Mouse (Mus musculus): ENCODE data around the gene Cep83. TPM values are rescaled to one million over a fixed set of nuclear protein-coding genes. Genes with fewer than 3 reads are reported as not detected.

Cep83 gene
- total and polyA plus RNA-seq, 2 experiments from 2014 or later: 15.4 to 17.5 TPM

GRCm38 (mm10) chr10:94818781-94819665 is 130.6 kb downstream of the Cep83 start:
- Histone ChIP-seq H3K4me3 (ENCODE audit: low read length) (no peak overlapping the region), H3K4me2 (ENCODE audit: low read depth, low read length) (no peak overlapping the region), H3K36me3 (ENCODE audit: insufficient read depth, low read length) (no peaks in the 10 kb centered on the region), H3K27me3 (ENCODE audit: insufficient read depth, low read length) (no peaks in the 10 kb centered on the region), H3K9me3 (ENCODE audit: low read length) (no peaks in the 10 kb centered on the region), H3K4me1 (ENCODE audit: insufficient read depth, low read length) (no peaks in the 10 kb centered on the region), H3K9ac (replicated peaks; ENCODE audit: low read length) (no peak overlapping the region), H3K27ac (no peak overlapping the region)
- TF ChIP-seq CTCF (IDR thresholded peaks at IDR 0.05; ENCODE audit: low read depth): no peak
- ATAC-seq: no peak; the same call in 1 of the 2 replicates
- peak; percentile 27 for DNase-seq (ENCODE audit: low spot score)
- 80% methylated on average over 17 of the region's 17 CpGs for WGBS

DNA sequence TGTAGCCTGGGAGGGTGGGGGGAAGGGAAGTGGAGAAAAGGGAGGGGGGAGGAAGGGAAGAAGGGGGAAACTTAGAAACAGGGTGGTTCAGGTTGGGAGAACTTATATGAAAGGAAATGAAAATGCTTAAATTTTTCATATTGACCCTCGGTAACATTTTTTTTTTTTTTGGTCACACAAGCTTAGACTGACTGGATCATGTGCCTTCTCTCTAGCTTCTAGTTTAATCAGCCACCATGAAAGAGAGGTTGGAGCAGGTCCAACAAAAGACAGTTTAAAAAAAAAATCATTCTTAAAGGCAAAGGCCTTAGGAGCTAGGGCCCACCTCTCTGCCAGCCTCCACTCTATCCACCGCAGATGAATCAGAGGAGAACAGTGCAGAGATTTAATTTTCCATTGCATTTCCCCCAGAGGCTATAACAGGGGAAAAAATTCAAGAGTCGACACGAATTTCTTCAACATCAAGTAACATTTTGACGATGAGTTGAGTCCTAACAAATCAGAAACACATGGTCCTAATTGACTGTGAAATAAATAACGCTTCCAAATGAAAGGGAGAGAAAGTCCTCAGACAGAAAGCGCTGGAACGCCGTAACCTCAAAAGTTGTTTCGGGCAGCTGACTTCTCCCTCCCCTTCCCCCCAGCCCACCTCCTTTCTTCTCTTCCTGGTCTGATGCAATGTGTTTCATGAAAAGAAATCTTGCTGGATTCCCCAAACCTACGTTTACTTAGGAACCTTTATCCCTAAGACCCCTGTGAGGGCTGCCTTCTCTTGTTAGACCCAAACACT is 135.7 kb downstream of the Cep83 start:
- H3K9me3 ChIP-seq (ENCODE audit: low read length): no peaks in the 10 kb centered on the region
- H3K27me3 ChIP-seq (ENCODE audit: insufficient read depth, low read length): no peaks in the 10 kb centered on the region
- H3K9ac ChIP-seq (replicated peaks; ENCODE audit: low read length): no peak overlapping the region
- no peak overlapping the region for H3K27ac ChIP-seq
- H3K4me3 ChIP-seq (ENCODE audit: low read length): no peak overlapping the region
- ATAC-seq: no peak
- WGBS: 49% methylated on average over 11 of the region's 11 CpGs
- no peaks in the 10 kb centered on the region for H3K36me3 ChIP-seq (ENCODE audit: insufficient read depth, low read length)
- DNase-seq (ENCODE audit: low spot score): no peak
- TF ChIP-seq CTCF (IDR thresholded peaks at IDR 0.05; ENCODE audit: low read depth): no peak
- H3K4me2 ChIP-seq (ENCODE audit: low read depth, low read length): no peak overlapping the region
- H3K4me1 ChIP-seq (ENCODE audit: insufficient read depth, low read length): peaks cover 8% of the 10 kb centered on the region; the same call in 1 of the 2 replicates

GRCm38 (mm10) chr10:94825951-94826350 is 137.5 kb downstream of the Cep83 start:
- Histone ChIP-seq H3K27ac (no peak overlapping the region), H3K9ac (replicated peaks; ENCODE audit: low read length) (no peak overlapping the region), H3K36me3 (ENCODE audit: insufficient read depth, low read length) (no peaks in the 10 kb centered on the region), H3K4me3 (ENCODE audit: low read length) (no peak overlapping the region), H3K4me2 (ENCODE audit: low read depth, low read length) (no peak overlapping the region), H3K9me3 (ENCODE audit: low read length) (no peaks in the 10 kb centered on the region), H3K4me1 (ENCODE audit: insufficient read depth, low read length) (peaks cover 16% of the 10 kb centered on the region), H3K27me3 (ENCODE audit: insufficient read depth, low read length) (no peaks in the 10 kb centered on the region)
- TF ChIP-seq CTCF (IDR thresholded peaks at IDR 0.05; ENCODE audit: low read depth): no peak
- no peak for ATAC-seq
- DNase-seq (ENCODE audit: low spot score): no peak
- 92% methylated on average over 2 of the region's 2 CpGs for WGBS

DNA sequence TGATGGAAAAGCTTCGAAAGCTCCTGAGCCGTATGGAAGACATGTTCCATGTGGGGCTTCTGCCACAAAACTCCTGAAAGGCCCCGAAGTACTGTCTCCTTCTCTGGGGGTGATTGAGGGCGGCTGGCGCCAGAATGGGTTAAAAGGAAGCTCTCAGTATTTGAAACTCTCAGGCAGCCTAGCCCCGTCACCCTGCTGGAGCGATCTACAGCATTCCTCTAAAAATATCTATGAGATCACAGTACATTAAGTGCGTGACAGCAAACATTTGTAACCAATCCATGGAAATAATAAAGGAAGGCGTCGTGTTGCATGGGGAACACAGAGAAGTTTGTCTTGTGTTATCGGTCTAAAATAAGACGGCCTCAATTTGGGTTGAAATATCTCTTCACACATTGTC is 138.0 kb downstream of the Cep83 start:
- H3K4me2 ChIP-seq (ENCODE audit: low read depth, low read length): no peak overlapping the region
- 0 out of 2 replicates have a peak, but pooled peaks cover 2% of the 10 kb centered on the region for H3K36me3 ChIP-seq (ENCODE audit: insufficient read depth, low read length)
- WGBS: 87% methylated on average over 12 of the region's 12 CpGs
- no peaks in the 10 kb centered on the region for H3K27me3 ChIP-seq (ENCODE audit: insufficient read depth, low read length)
- H3K27ac ChIP-seq: no peak overlapping the region
- H3K4me1 ChIP-seq (ENCODE audit: insufficient read depth, low read length): peaks cover 16% of the 10 kb centered on the region
- DNase-seq (ENCODE audit: low spot score) (no peak), ATAC-seq (no peak)
- no peak for TF ChIP-seq CTCF (IDR thresholded peaks at IDR 0.05; ENCODE audit: low read depth)
- no peaks in the 10 kb centered on the region for H3K9me3 ChIP-seq (ENCODE audit: low read length)
- H3K4me3 ChIP-seq (ENCODE audit: low read length): no peak overlapping the region
- no peak overlapping the region for H3K9ac ChIP-seq (replicated peaks; ENCODE audit: low read length)

GRCm38 (mm10) chr10:94827325-94827724 is 138.9 kb downstream of the Cep83 start:
- no peak for ATAC-seq
- Histone ChIP-seq H3K9ac (replicated peaks; ENCODE audit: low read length) (no peak overlapping the region), H3K9me3 (ENCODE audit: low read length) (no peaks in the 10 kb centered on the region), H3K27me3 (ENCODE audit: insufficient read depth, low read length) (no peaks in the 10 kb centered on the region), H3K4me2 (ENCODE audit: low read depth, low read length) (no peak overlapping the region), H3K4me3 (ENCODE audit: low read length) (no peak overlapping the region), H3K27ac (no peak overlapping the region), H3K36me3 (ENCODE audit: insufficient read depth, low read length) (0 out of 2 replicates have a peak, but pooled peaks cover 3% of the 10 kb centered on the region), H3K4me1 (ENCODE audit: insufficient read depth, low read length) (peaks cover 16% of the 10 kb centered on the region)
- no peak for DNase-seq (ENCODE audit: low spot score)
- WGBS: 75% methylated on average over 10 of the region's 10 CpGs
- TF ChIP-seq CTCF (IDR thresholded peaks at IDR 0.05; ENCODE audit: low read depth): no peak

GRCm38 (mm10) chr10:94827890-94828733 is 139.7 kb downstream of the Cep83 start:
- Histone ChIP-seq H3K4me1 (ENCODE audit: insufficient read depth, low read length) (peaks cover 16% of the 10 kb centered on the region), H3K27me3 (ENCODE audit: insufficient read depth, low read length) (no peaks in the 10 kb centered on the region), H3K27ac (no peak overlapping the region), H3K4me3 (ENCODE audit: low read length) (no peak overlapping the region), H3K9me3 (ENCODE audit: low read length) (no peaks in the 10 kb centered on the region), H3K9ac (replicated peaks; ENCODE audit: low read length) (no peak overlapping the region), H3K4me2 (ENCODE audit: low read depth, low read length) (no peak overlapping the region), H3K36me3 (ENCODE audit: insufficient read depth, low read length) (0 out of 2 replicates have a peak, but pooled peaks cover 9% of the 10 kb centered on the region)
- 91% methylated on average over 14 of the region's 14 CpGs for WGBS
- DNase-seq (ENCODE audit: low spot score): no peak
- ATAC-seq: no peak
- TF ChIP-seq CTCF (IDR thresholded peaks at IDR 0.05; ENCODE audit: low read depth): no peak

Measured in hindbrain, postnatal 0 days (tissue).